Mouse (Mus musculus): ENCODE data around the gene Rbm5.

Rbm5 gene

GRCm38 (mm10) chr9:107700114-107700571 lies 70.7 kb downstream of the Rbm5 start:
- no peak for DNase-seq (ENCODE audit: low read depth, low spot score)

GRCm38 (mm10) chr9:107699376-107699980 lies 71.3 kb downstream of the Rbm5 start:
- no peak for DNase-seq (ENCODE audit: low read depth, low spot score)

- no peak for DNase-seq (ENCODE audit: low read depth, low spot score)
Observed at GRCm38 (mm10) chr9:107698611-107699190, 72.1 kb downstream of the Rbm5 start.

- DNase-seq (ENCODE audit: low read depth, low spot score) = no peak
Observed at GRCm38 (mm10) chr9:107697811-107698521, 72.8 kb downstream of the Rbm5 start.

GRCm38 (mm10) chr9:107696845-107697610 lies 73.8 kb downstream of the Rbm5 start:
- no peak for DNase-seq (ENCODE audit: low read depth, low spot score)

- DNase-seq (ENCODE audit: low read depth, low spot score) = no peak
Observed at GRCm38 (mm10) chr9:107696106-107696479, 74.7 kb downstream of the Rbm5 start.

- no peak for DNase-seq (ENCODE audit: low read depth, low spot score)
Observed at GRCm38 (mm10) chr9:107695441-107696105, 75.2 kb downstream of the Rbm5 start.

GRCm38 (mm10) chr9:107694627-107695026 lies 76.2 kb downstream of the Rbm5 start:
- DNase-seq (ENCODE audit: low read depth, low spot score) = no peak

- DNase-seq (ENCODE audit: low read depth, low spot score) = no peak
Observed at GRCm38 (mm10) chr9:107693433-107693987, 77.3 kb downstream of the Rbm5 start.

- no peak for DNase-seq (ENCODE audit: low read depth, low spot score)
Observed at GRCm38 (mm10) chr9:107692785-107693184, 78.0 kb downstream of the Rbm5 start.

- no peak for DNase-seq (ENCODE audit: low read depth, low spot score)
Observed at GRCm38 (mm10) chr9:107690391-107690790, 80.4 kb downstream of the Rbm5 start.

Data from brain, embryonic 18.5 days (tissue).